Mouse (Mus musculus) embryonic fibroblast, embryonic 13.5 days (primary cell): ENCODE results near the gene Speg. TPM values are rescaled to one million over a fixed set of nuclear protein-coding genes. Genes with fewer than 3 reads are reported as not detected.
A peak's percentile ranks its signal among the peaks of the same experiment; 100 is the strongest.

Experiments used
- H3K27ac ChIP-seq: 2 replicates; pipeline ENCODE4 v1.5.1; 2012; ENCODE audit warnings: low read length, control low read depth, inconsistent platforms; ENCODE audit not compliant: insufficient read depth
- H3K4me1 ChIP-seq: 2 replicates; pipeline ENCODE4 v1.6.1; 2011; ENCODE audit warnings: low read length; ENCODE audit not compliant: control insufficient read depth, insufficient read depth
- H3K4me3 ChIP-seq: 2 replicates; pipeline ENCODE4 v1.5.1; 2011; ENCODE audit warnings: mild to moderate bottlenecking, control low read depth, low read length; ENCODE audit not compliant: insufficient read depth
- CTCF ChIP-seq: IDR thresholded peaks from 2 replicates; pipeline ENCODE4 v1.5.1; 2011; ENCODE audit warnings: mild to moderate bottlenecking, control low read depth, low read length, moderate library complexity, borderline replicate concordance; ENCODE audit not compliant: insufficient read depth
- POLR2A ChIP-seq: IDR thresholded peaks from 2 replicates; pipeline ENCODE4 v1.6.1; 2011; ENCODE audit warnings: low read depth, mild to moderate bottlenecking, control low read depth, low read length, moderate library complexity
- polyA plus RNA-seq: library from polyadenylated mRNA; stranded (reverse); fragments of >200 nt; gene quantifications from 2 replicates; pipeline ENCODE4 v1.2.4, GENCODE M21; 2011; ENCODE audit warnings: low read depth; ENCODE audit not compliant: missing spikeins, insufficient read length

Gene Speg
- polyA plus RNA-seq, 1 experiment = 54.2 TPM

DNA sequence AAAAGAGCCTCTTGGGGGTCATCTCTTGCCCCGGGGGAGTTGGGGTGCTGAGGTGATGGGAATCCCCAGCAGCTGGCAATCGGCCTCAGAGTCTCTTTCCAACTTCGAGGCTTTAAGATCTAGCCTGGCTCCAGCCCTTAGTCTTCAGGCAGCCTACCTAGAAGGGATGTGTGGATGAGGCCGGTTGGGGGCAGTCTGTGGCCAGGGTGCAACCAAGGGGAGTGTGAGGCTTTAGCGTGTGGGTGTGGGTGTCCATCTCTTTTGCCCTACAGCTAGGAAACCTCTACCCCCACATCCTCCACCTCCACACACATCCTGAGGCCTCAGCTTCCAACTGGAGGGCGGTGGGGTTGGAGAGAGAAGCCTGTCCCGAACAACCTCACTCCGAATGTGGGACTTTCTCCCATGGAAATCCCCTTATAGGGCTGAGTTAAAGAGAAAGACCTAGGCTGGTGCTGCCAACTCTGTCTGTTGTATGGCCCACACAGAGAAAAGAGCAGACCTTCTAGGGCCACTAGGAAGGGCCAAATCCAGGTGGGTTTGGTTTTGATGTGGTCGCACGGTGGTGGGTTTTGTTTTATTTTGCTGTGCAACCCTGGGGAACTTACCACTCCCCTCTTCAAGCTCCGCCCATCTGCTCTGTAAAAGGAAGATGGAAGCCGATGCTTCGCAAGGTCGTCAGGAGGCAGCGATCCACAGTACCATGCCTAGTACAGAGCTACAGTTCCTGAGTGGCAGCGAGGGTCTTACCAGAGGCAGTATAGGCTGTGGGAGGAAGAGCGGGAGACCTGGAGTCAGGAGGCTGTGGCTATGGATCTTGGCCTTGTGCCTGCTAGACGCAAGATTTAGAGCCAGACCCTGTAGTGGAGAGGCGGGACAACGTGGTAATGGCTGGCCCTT is 29.8 kb upstream of the Speg start:
- H3K4me3 ChIP-seq = no peak overlapping the region

DNA sequence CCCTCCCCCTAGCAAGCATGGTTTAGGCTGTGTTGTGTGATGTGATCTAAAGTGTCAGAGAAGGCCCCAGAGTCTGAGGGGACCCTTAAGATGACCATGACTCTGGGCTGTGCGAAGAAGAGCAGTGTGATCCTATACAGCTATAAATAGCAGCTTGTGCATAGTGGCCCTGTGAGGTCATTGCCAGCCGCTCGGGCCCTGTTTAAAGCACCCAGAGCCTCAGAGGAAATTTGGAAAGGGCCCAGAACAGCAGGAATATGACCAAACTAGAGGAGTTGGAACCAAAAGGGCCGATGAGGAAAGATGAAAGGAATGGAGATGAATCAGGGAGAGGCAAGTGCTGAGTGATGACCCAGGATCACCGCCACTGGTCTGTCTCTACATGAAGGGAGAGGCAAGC is 27.8 kb upstream of the Speg start:
- no peak for TF ChIP-seq POLR2A
- TF ChIP-seq CTCF = no peak
- Histone ChIP-seq H3K4me3 (no peak overlapping the region), H3K4me1 (peaks cover 16% of the 10 kb centered on the region), H3K27ac (peak overlapping the region; percentile 50; the same call in 1 of the 2 replicates)

More for the DNA sequence above, 29.8 kb upstream of the Speg start:
- Histone ChIP-seq H3K27ac (no peak overlapping the region), H3K4me1 (peaks cover 16% of the 10 kb centered on the region)
- no peak for TF ChIP-seq POLR2A
- TF ChIP-seq CTCF = no peak

DNA sequence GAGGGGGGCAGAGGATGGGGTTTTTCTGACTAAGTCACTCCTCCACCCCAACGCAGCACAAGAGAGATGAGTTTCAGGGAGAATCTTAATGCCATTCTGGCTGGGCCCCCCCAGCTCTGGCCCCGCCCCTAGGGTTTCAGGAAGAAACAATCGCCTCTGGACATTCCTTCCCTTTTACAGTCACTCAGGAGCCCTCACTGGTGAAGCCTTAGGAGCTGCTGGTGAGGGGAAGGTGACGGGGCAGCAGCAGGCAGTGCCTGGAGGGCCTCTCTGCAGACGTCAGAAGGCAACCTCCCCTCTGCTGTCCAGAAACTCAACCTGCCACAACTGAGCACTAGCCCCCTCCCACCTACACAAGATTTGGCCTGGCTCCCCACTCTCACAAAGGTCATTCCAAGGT is 25.8 kb upstream of the Speg start:
- TF ChIP-seq CTCF (no peak), POLR2A (no peak)
- H3K27ac ChIP-seq = no peak overlapping the region

DNA sequence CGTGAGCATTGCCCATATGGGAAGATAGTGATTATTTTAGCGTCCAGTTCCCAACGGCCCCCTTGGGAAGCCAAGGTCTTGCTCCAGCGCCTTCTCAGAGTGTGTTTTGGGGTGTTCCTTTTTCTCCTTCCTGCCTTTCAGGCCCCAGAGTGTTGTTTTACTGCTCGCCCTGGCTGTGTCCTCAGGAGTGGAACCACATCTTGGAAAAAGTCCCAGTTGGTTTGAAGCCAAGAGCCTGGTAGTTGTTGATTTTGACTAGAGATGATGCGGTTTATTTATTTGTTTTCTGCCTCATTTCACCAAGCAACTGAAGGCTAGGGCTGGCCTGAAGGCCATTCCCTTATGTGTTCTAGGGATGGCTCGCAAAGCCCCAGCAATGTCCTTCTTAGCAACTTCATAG is 17.8 kb upstream of the Speg start:
- no peak overlapping the region for H3K27ac ChIP-seq
- H3K4me1 ChIP-seq = 0 out of 2 replicates have a peak, but pooled peaks cover 2% of the 10 kb centered on the region
- TF ChIP-seq CTCF (no peak), POLR2A (no peak)
- H3K4me3 ChIP-seq = no peak overlapping the region

More for the DNA sequence above, 25.8 kb upstream of the Speg start:
- Histone ChIP-seq H3K4me3 (no peak overlapping the region), H3K4me1 (peaks cover 12% of the 10 kb centered on the region)

DNA sequence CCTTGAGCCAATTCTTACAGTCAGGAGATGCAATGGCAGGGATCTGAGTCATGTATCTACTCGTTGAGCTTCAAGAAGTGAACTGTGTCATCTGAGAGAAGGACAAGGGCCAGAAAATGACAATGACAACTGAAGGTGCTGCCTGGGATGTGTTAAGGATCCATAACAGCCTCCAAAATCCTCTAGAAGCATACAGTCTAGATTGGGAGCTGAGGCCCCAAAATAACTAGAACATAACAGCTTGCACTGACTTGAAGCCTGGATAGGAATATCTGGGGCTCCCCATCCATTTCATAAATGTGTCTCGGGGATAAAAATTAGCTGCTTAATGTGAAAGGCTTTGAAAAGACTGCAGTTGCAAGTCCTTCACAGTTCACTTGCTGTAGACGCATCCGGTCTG is 17.1 kb upstream of the Speg start:
- Histone ChIP-seq H3K4me1 (0 out of 2 replicates have a peak, but pooled peaks cover 2% of the 10 kb centered on the region), H3K4me3 (no peak overlapping the region), H3K27ac (no peak overlapping the region)
- TF ChIP-seq POLR2A (no peak), CTCF (no peak)

DNA sequence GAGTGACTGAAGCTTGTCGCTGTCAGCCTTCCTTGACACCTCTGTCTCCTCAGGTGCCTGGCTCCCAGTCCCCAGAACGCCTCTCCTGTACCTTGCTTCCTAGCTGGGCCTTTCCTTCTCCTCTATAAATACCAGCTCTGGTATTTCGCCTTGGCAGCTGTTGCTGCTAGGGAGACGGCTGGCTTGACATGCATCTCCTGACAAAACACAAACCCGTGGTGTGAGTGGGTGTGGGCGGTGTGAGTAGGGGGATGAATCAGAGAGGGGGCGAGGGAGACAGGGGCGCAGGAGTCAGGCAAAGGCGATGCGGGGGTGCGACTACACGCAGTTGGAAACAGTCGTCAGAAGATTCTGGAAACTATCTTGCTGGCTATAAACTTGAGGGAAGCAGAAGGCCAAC is 15.8 kb upstream of the Speg start:
- H3K27ac ChIP-seq = no peak overlapping the region
- no peak overlapping the region for H3K4me3 ChIP-seq
- TF ChIP-seq CTCF (no peak), POLR2A (no peak)
- H3K4me1 ChIP-seq = 0 out of 2 replicates have a peak, but pooled peaks cover 2% of the 10 kb centered on the region

DNA sequence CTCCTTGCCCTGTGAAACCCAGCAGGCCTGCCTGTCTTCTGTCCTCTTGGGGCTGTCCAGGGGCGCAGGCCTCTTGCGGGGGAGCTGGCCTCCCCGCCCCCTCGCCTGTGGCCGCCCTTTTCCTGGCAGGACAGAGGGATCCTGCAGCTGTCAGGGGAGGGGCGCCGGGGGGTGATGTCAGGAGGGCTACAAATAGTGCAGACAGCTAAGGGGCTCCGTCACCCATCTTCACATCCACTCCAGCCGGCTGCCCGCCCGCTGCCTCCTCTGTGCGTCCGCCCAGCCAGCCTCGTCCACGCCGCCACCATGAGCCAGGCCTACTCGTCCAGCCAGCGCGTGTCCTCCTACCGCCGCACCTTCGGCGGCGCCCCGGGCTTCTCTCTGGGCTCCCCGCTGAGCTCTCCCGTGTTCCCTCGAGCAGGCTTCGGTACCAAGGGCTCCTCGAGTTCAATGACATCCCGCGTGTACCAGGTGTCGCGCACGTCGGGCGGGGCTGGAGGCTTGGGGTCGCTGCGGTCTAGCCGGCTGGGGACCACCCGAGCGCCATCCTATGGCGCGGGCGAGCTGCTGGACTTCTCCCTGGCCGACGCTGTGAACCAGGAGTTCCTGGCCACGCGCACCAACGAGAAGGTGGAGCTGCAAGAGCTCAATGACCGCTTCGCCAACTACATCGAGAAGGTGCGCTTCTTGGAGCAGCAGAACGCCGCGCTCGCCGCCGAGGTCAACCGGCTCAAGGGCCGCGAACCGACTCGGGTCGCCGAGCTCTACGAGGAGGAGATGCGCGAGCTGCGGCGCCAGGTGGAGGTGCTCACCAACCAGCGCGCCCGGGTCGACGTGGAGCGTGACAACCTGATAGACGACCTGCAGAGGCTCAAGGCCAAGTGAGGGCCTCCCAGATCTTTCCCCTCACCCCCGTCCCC is 14.7 kb upstream of the Speg start, which contains the start of gene Des:
TSS of gene Des (plus strand) at position 218 of the 920 bp plus-strand sequence.
- Histone ChIP-seq H3K4me3 (0 out of 2 replicates have a peak within 1 kb of the TSS, but pooled peaks have one; percentile 3), H3K27ac (no peak within 1 kb of the TSS), H3K4me1 (0 out of 2 replicates have a peak, but pooled peaks cover 2% of the 10 kb centered on the region)
- TF ChIP-seq CTCF (no peak), POLR2A (no peak)

DNA sequence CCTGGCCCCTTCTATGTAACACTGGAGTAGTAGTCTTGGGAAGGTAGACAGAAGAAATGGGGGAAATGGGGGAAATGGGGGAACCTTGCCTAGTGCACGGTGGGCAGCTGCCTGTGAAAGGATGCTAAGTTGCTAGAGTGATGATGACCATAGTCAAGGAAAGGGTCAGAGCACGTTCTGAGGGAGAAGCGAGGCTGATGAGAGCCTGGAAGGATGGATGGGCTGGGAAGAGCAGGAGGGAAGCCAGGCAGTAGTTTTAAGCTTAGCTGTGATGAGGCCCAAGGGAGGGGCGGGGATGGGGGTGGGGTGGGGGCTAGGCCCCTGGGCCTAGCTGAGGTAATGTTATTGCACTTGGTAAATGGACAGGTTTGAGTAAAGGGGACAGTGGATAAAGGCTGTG is 14.0 kb upstream of the Speg start:
- H3K4me1 ChIP-seq = 0 out of 2 replicates have a peak, but pooled peaks cover 2% of the 10 kb centered on the region
- no peak overlapping the region for H3K4me3 ChIP-seq
- no peak overlapping the region for H3K27ac ChIP-seq
- TF ChIP-seq CTCF (no peak), POLR2A (no peak)

DNA sequence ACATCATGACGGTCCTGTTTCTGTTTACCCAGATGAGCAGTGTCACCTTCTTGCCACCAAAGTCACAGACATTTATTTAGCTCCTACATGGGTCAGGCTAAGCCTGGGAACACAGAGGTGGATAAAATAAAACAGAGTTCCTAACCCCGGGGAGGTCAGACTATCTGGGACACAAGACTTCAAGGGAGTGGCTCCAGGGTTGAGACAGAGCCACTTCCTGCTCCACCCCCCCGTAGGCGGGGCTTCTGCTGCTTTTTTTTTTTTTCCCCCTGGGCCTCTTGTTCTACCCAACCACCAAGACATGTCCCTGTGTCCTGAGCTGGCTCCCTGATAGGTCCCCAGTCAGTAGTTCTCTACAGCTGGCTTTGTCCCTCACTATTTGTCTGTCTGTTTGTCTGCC is 13.3 kb upstream of the Speg start:
- Histone ChIP-seq H3K4me3 (no peak overlapping the region), H3K27ac (no peak overlapping the region), H3K4me1 (0 out of 2 replicates have a peak, but pooled peaks cover 2% of the 10 kb centered on the region)
- TF ChIP-seq CTCF (no peak), POLR2A (no peak)

DNA sequence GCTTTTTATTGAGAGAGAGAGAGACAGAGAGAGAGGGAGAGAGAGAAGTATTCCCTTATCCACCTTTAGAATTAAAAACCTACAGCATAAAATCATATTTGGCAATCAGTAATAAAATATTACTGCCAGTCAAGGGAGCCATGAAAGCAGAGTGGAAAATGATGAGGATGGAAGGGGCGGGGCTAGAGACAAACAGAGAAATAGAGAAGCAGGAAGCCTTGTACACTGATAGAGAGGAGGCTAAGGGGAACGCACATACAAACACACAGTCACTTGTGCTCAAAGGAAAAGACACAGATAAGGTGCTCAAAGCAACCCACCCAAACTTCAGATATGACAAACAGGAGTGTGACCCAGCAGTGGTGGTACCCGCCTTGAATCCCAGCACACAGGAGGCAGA is 11.2 kb upstream of the Speg start:
- H3K27ac ChIP-seq = no peak overlapping the region
- 0 out of 2 replicates have a peak, but pooled peaks cover 2% of the 10 kb centered on the region for H3K4me1 ChIP-seq
- no peak overlapping the region for H3K4me3 ChIP-seq
- no peak for TF ChIP-seq CTCF
- TF ChIP-seq POLR2A = no peak
